Mouse (Mus musculus) liver, adult 2 months (tissue): ENCODE data around the gene Cdh13.

Source experiments
- CTCF ChIP-seq: fragments of 200-500 bp; IDR thresholded peaks from 2 replicates; pipeline ENCODE4 v1.5.1; 2011; ENCODE audit warnings: low read depth, low read length, control low read depth
- POLR2A ChIP-seq: fragments of 200-500 bp; IDR thresholded peaks from 2 replicates; pipeline ENCODE4 v1.6.1; 2011; ENCODE audit warnings: low read length, control low read depth; ENCODE audit not compliant: insufficient read depth; ENCODE audit errors: extremely low read depth

- TF ChIP-seq CTCF (no peak), POLR2A (no peak)
Measured at GRCm38 (mm10) chr8:118465330-118465948, 181.9 kb downstream of the Cdh13 start.
